Mouse (Mus musculus) embryo, embryonic 10 days (tissue): ENCODE measurements around the gene Gm13040.
"Not testable (repeated sequence)": the region's sequence is repeated elsewhere in the genome, so short reads cannot be mapped to it uniquely, and the experiment has no call there.

ENCODE experiments used
- DNase-seq: peaks from one replicate; pipeline ENCODE4 v3.0.0-alpha.2; 2015; ENCODE audit warnings: low spot score

Gm13040 gene

GRCm38 (mm10) chr4:143535654-143536053, at the start of gene Gm13040:
Gene Gm13040, plus strand, starts transcription at chr4:143535954.
- not testable (repeated sequence) for DNase-seq

GRCm38 (mm10) chr4:143511043-143511442, 24.7 kb upstream of the Gm13040 start, which contains the start of gene Gm13043:
Gene Gm13043, plus strand, starts transcription at chr4:143511343.
- DNase-seq: no peak

- not testable (repeated sequence) for DNase-seq
These were observed 15.6 kb downstream of the Gm13040 start, which contains the start of the genes BC080695 and Gm13057 for GRCm38 (mm10) chr4:143551400-143551799. Gene BC080695, plus strand, starts transcription at chr4:143551700. Gene Gm13057, plus strand, starts transcription at chr4:143551709.
